Mouse (Mus musculus): ENCODE data around the gene Sult3a2.
"Not testable (repeated sequence)": the region's sequence is repeated elsewhere in the genome, so short reads cannot be mapped to it uniquely, and the experiment has no call there.

The Sult3a2 gene

DNA sequence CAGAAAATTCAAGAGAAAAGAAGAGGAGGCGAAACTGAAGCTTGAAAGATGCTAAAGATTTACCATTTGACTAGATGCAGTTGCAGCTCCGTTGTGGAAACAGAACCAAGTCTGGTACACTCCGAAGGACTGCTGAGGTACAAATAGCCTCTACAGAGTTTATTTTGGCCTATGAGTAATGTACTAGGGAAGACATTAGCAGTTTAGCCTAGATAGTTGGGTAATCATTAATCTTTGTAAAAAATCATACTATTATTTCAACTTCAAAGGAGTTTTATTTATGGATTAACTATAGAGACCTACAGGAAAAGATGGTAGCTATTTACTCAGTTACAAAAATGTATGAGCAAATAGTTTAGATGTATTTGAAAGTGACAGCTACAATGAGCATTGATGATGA is at the start of gene Sult3a2:
Gene Sult3a2, minus strand, starts transcription at position 101 of the 400 bp plus-strand sequence.
- no peak for DNase-seq (ENCODE audit: low read depth, low spot score)

DNA sequence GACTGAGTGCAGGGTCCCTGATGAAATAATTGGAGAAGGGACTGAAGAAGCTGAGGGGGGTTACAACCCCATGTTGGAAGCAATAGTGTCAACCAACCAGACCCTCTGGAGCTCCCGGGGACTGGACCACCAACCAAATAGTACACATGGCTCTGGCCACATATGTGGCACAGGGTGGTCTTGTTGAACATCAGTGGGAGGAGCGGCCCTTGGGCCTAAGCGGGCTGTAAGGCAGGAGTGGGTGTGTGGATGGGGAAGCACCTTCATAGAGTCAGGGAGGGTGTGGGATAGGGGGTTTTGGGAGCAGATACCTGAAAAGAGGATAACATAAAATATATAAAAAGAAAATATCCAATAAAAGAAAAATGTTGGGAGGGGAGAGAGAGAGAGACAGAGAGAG is 34.4 kb upstream of the Sult3a2 start:
- DNase-seq (ENCODE audit: low read depth, low spot score), result no peak

DNA sequence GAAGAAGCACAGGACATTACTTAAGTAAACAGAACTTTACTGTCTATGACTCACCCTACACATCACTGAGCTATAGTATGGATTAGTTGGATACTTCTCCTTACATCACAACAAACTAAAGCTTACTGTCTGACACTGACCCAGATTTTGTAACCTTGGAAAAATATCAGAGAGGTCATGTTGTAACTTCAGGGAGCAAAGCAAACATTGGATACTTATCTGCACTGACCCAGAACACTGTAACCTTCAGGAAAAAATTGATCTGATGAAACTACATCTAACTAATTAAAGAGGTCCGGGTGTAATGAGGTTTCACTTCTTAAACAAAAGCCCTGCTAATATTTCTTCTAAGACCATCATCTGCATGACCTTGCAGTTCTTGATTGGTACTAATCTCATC is 30.4 kb upstream of the Sult3a2 start:
- DNase-seq (ENCODE audit: low read depth, low spot score), result no peak

DNA sequence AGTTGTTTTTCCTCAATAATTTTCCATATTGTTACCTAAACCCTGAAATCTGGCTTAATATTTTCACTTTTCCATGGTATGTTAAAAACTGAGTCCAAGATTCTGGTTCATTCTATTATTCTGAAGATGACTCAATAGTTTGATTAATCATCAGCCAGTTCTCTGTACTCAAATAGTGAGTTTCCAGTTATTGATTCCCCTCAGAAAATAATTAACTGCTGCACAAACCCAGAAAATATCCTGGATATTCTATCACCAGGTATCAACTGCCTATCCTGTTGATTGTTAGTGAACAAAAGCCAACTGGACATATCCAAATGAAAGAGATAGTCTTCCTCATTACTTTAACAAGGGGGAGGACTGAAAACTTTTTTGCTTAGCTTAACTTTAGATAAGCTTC is 27.8 kb upstream of the Sult3a2 start:
- no peak for DNase-seq (ENCODE audit: low read depth, low spot score)

DNA sequence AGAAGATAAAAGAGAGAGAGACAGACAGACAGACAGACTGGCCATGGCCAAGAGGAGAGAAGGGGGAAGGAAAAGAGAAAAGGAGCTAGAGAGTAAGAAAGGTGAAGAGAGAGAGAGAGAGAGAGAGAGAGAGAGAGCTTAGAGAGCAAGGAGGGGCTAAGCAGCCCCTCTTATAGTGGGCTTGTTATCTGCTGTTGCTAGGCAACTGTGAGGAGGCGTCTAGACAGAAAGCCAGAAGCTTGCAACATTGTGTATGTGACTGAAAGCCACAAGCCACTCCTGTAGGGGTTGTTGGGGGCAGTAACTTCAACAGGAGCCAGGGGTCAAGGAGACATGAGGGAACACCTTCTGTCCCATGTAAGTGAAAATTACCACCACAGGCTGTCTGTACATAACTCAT is 25.3 kb upstream of the Sult3a2 start:
- no peak for DNase-seq (ENCODE audit: low read depth, low spot score)

DNA sequence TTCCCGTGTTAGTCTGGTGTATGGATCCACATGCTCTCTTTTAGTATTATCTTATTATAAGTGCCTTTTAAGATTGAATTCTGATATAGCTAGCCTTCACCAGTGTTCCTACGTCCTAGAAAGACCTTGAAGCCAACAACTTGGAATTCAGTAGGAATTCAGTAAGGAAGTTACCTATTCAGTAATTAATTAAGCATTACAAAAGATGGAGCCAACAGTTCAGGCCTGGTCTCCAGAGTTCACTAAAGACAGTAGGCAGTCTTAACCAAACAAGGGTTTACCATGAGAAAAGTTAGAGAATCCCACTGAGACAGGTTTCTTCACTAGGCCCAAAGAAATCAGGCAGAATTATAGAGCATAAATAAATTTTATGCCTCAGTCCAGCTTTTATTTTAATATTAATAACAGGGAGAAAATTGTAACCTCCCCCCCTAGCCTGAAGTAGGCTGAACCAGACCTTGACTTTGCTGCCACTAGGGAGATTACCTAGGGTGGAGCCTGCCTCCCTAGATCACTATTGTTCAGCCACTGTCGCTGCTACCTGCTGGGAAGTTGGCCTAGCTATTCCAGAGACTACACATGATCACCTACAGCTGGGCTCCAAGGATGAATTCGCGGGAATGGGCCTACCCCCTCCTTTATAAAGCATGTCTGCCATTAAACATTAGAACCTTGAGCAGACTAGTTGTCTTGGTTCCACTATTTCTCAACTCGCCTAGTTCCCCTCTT is 10.9 kb upstream of the Sult3a2 start:
- DNase-seq (ENCODE audit: low read depth, low spot score), result not testable (repeated sequence)

DNA sequence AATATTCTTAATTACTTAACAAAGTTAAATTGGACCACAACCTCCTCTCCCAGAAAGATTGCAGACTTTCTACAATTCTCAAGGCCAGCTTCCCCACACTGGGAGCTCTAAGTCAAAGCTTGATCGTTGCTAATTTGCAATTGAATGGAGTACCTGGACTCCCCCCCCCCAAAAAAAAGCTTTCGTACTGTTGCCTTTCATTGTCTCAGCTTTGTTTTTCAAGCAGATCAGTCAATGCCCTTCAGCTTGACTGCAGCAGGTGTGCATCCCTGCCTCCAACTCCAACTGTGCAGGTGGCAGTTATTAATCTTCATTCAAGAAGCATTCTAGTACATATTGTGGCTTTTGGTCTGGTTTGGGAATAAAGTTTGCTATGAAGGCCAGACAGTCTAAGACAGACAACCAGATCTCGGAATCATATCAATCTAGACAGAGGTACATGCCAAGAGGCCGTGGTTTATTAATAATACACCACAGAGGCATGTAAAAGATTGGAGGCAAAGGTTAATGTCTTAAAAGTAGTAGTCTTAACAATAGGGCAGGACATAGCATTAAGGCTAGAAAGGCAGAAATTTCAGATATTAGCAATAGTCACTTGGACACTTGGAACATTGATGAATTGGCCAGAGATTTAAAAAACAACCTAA is 9.9 kb upstream of the Sult3a2 start:
- not testable (repeated sequence) for DNase-seq (ENCODE audit: low read depth, low spot score)

DNA sequence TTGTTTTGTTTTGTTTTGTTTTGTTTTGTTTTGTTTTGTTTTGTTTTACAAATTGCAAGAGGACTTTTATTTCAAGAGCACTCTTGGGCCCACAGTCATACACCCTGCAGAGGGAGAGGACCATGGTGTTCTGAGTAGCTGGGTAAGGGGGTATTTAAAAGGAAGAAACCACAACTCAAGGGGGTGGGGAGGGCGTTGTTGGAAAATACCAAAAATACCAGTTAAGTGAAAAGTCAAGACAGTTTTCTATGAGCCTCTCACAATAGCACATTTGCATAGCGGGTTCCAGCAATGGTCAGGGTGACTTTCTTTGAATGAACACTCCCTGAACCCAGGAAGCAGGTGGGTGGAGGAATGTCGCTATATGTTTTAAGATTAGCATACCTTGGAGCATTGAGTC is 5.7 kb upstream of the Sult3a2 start:
- DNase-seq (ENCODE audit: low read depth, low spot score), result not testable (repeated sequence)

DNA sequence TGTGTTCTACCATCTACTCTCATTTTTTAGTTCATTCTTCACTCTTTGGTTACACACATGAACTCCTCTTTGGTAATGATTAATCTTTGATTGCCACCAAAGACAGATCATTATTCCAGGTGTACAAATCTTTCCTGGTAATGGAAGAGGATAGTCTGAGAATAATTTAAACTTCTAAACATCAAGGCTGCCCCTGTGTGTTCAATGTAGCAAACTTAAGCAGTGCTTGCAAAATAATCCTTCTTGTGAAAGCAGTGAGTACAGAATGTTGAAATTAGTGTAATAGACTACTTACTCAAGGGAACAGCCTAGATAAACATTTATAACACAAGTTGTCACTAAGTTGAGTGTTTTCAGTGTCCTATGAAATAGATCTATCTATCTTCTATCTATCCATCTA is 1.0 kb upstream of the Sult3a2 start:
- no peak for DNase-seq (ENCODE audit: low read depth, low spot score)

DNA sequence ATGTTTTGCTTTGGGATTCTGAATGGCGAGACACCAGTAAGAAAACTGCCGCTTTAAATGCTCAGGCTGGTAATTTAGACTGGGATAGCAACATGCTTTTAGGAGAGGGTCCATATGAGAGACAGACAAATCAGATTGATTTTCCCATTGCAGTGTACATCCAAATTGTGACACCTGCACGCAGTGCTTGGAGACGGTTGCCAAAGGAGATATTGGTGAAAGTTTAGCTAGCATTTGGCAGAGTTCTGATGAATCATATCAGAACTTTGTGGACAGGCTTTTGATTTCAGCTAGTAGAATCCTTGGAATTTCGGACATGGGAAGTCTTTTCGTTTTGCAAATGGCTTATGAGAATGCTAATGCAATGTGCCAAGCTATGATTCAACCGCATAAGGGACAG is 51.3 kb downstream of the Sult3a2 start:
- DNase-seq (ENCODE audit: low read depth, low spot score), result not testable (repeated sequence)

DNA sequence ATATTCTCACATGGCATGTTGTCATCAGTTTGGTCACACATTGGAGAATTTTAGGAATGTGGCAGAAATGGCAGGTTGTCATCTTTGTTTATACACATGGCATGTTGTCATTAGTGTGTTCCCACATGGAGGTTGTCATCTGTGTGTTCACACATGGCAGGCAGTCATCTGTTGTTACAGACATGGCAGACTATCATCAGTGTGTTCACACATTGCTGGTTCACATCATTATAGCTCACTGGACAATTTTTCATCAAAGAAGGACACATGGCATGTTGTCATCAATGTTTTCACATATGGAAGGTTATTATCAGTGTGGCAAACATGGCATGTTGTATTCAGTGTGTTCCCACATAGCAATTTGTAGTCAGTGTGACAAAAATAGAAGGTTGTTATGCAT is 53.3 kb downstream of the Sult3a2 start:
- DNase-seq (ENCODE audit: low read depth, low spot score), result no peak

DNA sequence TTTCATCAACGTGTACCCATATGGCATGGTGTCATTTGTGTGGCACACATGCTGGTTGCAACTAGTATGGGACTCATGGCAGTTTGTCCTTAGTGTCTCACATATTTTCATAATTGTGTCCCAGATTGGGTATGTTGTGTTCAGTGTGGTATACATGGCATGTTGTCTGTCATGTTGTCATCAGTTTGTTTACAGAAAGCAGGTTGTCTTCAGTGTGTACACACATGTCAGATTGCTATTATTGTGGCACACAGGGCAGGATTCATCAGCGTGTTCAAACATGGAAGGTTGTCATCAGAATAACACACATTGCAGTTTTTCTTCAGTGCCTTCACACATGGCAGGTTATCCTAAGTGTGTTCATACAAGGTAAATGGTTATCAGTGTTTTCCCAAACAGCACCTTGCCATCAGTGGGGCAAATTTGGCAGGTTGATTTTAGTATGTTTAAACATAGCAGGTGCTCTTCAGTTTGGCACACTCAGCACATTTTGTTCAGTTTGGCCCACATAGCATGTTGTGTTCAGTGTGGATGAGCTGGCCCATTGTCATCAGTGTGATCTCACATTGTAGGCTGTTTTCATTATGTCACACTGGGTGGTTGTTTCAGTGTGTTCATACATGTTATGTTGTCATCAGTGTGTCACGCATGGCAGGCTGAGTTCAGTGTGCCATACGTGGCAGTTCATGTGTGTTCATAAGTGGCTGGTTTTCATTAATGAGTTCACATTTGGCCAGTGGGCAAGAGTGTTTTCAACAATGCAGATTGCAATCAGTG is 53.9 kb downstream of the Sult3a2 start:
- no peak for DNase-seq (ENCODE audit: low read depth, low spot score)

DNA sequence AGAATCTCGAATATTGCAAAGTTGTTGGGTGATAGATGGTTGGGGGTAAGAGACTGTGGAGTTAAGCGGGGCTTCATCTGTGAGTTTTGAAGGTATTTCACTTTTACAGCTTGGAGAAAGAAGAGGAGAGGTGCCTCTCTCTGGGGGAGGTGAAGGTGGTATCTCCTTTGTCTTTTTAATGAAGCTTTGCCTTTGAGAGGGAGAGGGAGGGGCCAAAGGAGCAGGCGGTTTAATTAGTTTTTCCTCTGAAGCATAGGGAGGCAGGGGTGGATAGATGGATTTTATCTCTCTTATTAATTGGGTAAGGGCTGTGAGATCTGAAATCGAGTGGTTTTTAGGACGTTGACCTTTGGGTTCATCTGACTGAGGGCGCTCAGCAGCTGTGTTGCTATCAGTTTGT is 62.7 kb downstream of the Sult3a2 start:
- DNase-seq (ENCODE audit: low read depth, low spot score), result no peak

DNA sequence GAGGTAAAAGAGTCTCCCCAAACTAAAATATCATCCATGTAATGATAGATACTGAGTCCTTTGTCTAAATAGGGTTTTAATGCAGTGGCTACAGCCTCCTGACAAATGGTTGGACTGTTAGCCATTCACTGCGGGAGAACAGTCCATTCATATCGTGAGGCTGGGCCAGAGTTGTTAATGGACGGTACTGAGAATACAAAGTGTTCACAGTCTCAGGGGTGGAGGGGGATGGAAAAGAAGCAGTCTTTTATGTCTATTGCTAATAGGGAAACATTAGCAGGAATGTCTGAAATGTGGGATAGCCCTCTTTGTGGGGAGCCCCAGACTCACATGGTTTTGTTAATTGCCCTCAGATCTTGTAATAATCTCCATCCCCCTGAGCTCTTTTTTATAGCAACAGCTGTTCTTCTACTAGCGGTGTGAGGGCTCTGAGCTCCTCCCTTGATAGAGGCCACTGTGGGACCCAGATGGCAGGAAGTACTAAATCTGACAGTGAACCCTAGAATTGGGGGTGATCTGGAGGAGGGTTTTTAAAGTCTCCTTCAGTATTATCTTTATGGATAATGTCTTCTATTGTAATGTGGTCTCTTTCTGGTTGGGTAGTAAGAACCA is 64.6 kb downstream of the Sult3a2 start:
- DNase-seq (ENCODE audit: low read depth, low spot score), result no peak

Data from CD4-positive, CD25-positive, alpha-beta regulatory T cell, adult 2 months (primary cell).